10 mouse cellular contexts compared by ENCODE assay signal in genomic region chr7:83913995-83914394, GRCm38 (mm10).
"Had no signal": no experiment of that assay in that cellular context is flagged by ENCODE, and none has a peak within 500 bp of the region (broad histone marks: within the 10 kb centered on the region; RNA-seq: fewer than 3 reads in every experiment).

No protein-coding gene starts in this region.

- H3K9me3 ChIP-seq: limb, embryonic 12.5 days; limb, embryonic 15.5 days; midbrain, embryonic 15.5 days; neural tube, embryonic 12.5 days; neural tube, embryonic 15.5 days had no signal

- H3K4me1 ChIP-seq: limb, embryonic 12.5 days; limb, embryonic 15.5 days; midbrain, embryonic 15.5 days; neural tube, embryonic 12.5 days; neural tube, embryonic 15.5 days had no signal

- H3K36me3 ChIP-seq: limb, embryonic 12.5 days; limb, embryonic 15.5 days; midbrain, embryonic 15.5 days; neural tube, embryonic 12.5 days; neural tube, embryonic 15.5 days had no signal

- H3K27me3 ChIP-seq: limb, embryonic 12.5 days; limb, embryonic 15.5 days; midbrain, embryonic 15.5 days; neural tube, embryonic 12.5 days; neural tube, embryonic 15.5 days had no signal

- H3K4me3 ChIP-seq: limb, embryonic 12.5 days; limb, embryonic 15.5 days; midbrain, embryonic 15.5 days; neural tube, embryonic 12.5 days; neural tube, embryonic 15.5 days had no signal

- ATAC-seq: liver, postnatal 0 days had no signal

- H3K27ac ChIP-seq: limb, embryonic 12.5 days; limb, embryonic 15.5 days; liver, embryonic 14.5 days; midbrain, embryonic 15.5 days; neural tube, embryonic 12.5 days; neural tube, embryonic 15.5 days; stomach, postnatal 0 days had no signal

- H3K9ac ChIP-seq: limb, embryonic 12.5 days; limb, embryonic 15.5 days; liver, embryonic 14.5 days; liver, postnatal 0 days; midbrain, embryonic 15.5 days; neural tube, embryonic 12.5 days; neural tube, embryonic 15.5 days had no signal

- H3K4me2 ChIP-seq: limb, embryonic 12.5 days; limb, embryonic 15.5 days; liver, embryonic 11.5 days; midbrain, embryonic 11.5 days; midbrain, embryonic 15.5 days; neural tube, embryonic 12.5 days; neural tube, embryonic 15.5 days had no signal
